Mouse (Mus musculus): Measurements from ENCODE around the gene Clec4f. TPM values are rescaled to one million over a fixed set of nuclear protein-coding genes. Genes with fewer than 3 reads are reported as not detected.
"Not testable (repeated sequence)": the region's sequence is repeated elsewhere in the genome, so short reads cannot be mapped to it uniquely, and the experiment has no call there.

Gene Clec4f
- polyA plus RNA-seq, 1 experiment from 2014 or later: 0.19 TPM

DNA sequence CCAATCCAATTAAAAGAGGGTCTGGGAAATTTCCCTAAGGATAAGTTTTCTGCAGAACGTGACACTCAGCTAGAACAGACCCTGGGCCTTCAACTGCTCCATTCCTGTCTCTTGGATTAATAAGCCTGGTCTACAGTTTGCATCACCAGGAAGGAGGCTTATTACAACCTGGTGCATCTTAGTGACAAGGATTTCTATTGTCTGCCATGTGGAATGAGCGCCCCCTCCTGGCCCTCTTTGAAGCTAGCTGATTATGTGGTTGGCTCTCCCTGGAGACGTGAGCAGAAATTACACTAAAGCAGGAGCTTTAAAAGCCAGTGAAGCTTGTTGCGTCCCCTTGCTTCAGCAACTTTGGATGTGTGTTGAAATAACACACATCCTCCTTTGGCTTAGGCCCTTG, 17.4 kb upstream of the Clec4f start:
- Histone ChIP-seq H3K36me3 (ENCODE audit: control insufficient read depth, insufficient read depth, low read length) (no peaks in the 10 kb centered on the region), H3K4me2 (no peak overlapping the region), H3K27ac (ENCODE audit: low read depth, low read length) (no peak overlapping the region), H3K9ac (ENCODE audit: low read depth, low read length) (no peak overlapping the region), H3K27me3 (ENCODE audit: control insufficient read depth, insufficient read depth, low read length) (no peaks in the 10 kb centered on the region), H3K4me1 (ENCODE audit: control insufficient read depth, insufficient read depth, low read length) (no peaks in the 10 kb centered on the region), H3K9me3 (replicated peaks; ENCODE audit: control insufficient read depth, low read length) (no peaks in the 10 kb centered on the region), H3K4me3 (ENCODE audit: low read depth, low read length) (no peak overlapping the region)
- no peak for ATAC-seq (replicated peaks; ENCODE audit: insufficient number of reproducible peaks, low FRiP score, low TSS enrichment)
- 5% methylated on average over 4 of the region's 4 CpGs for WGBS (ENCODE audit: insufficient replicate concordance)

- no peaks in the 10 kb centered on the region for H3K27me3 ChIP-seq (ENCODE audit: control insufficient read depth, insufficient read depth, low read length)
- H3K4me1 ChIP-seq (ENCODE audit: control insufficient read depth, insufficient read depth, low read length): no peaks in the 10 kb centered on the region
- H3K4me2 ChIP-seq: no peak overlapping the region
- H3K36me3 ChIP-seq (ENCODE audit: control insufficient read depth, insufficient read depth, low read length): no peaks in the 10 kb centered on the region
- H3K9ac ChIP-seq (ENCODE audit: low read depth, low read length): no peak overlapping the region
- 80% methylated on average over 2 of the region's 2 CpGs for WGBS (ENCODE audit: insufficient replicate concordance)
- H3K27ac ChIP-seq (ENCODE audit: low read depth, low read length): no peak overlapping the region
- H3K4me3 ChIP-seq (ENCODE audit: low read depth, low read length): no peak overlapping the region
- no peak for ATAC-seq (replicated peaks; ENCODE audit: insufficient number of reproducible peaks, low FRiP score, low TSS enrichment)
- no peaks in the 10 kb centered on the region for H3K9me3 ChIP-seq (replicated peaks; ENCODE audit: control insufficient read depth, low read length)
These were observed 9.0 kb upstream of the Clec4f start for GRCm38 (mm10) chr6:83665009-83665408.

- Histone ChIP-seq H3K4me1 (ENCODE audit: control insufficient read depth, insufficient read depth, low read length) (no peaks in the 10 kb centered on the region), H3K36me3 (ENCODE audit: control insufficient read depth, insufficient read depth, low read length) (no peaks in the 10 kb centered on the region), H3K4me3 (ENCODE audit: low read depth, low read length) (no peak overlapping the region), H3K27me3 (ENCODE audit: control insufficient read depth, insufficient read depth, low read length) (no peaks in the 10 kb centered on the region), H3K9ac (ENCODE audit: low read depth, low read length) (no peak overlapping the region), H3K9me3 (replicated peaks; ENCODE audit: control insufficient read depth, low read length) (no peaks in the 10 kb centered on the region), H3K27ac (ENCODE audit: low read depth, low read length) (no peak overlapping the region), H3K4me2 (no peak overlapping the region)
- no peak for ATAC-seq (replicated peaks; ENCODE audit: insufficient number of reproducible peaks, low FRiP score, low TSS enrichment)
- WGBS (ENCODE audit: insufficient replicate concordance): 68% methylated on average over 4 of the region's 4 CpGs
These were observed 4.8 kb upstream of the Clec4f start for GRCm38 (mm10) chr6:83660821-83661220.

- 84% methylated on average over 10 of the region's 10 CpGs for WGBS (ENCODE audit: insufficient replicate concordance)
- no peak overlapping the region for H3K27ac ChIP-seq (ENCODE audit: low read depth, low read length)
These were observed 9.3 kb downstream of the Clec4f start for GRCm38 (mm10) chr6:83646715-83647114.

GRCm38 (mm10) chr6:83635329-83635728, 20.7 kb downstream of the Clec4f start:
- Histone ChIP-seq H3K27ac (ENCODE audit: low read depth, low read length) (no peak overlapping the region), H3K9me3 (replicated peaks; ENCODE audit: control insufficient read depth, low read length) (no peaks in the 10 kb centered on the region), H3K27me3 (ENCODE audit: control insufficient read depth, insufficient read depth, low read length) (no peaks in the 10 kb centered on the region), H3K4me2 (no peak overlapping the region), H3K36me3 (ENCODE audit: control insufficient read depth, insufficient read depth, low read length) (no peaks in the 10 kb centered on the region), H3K4me3 (ENCODE audit: low read depth, low read length) (no peak overlapping the region), H3K4me1 (ENCODE audit: control insufficient read depth, insufficient read depth, low read length) (peaks cover 6% of the 10 kb centered on the region; the same call in 1 of the 2 replicates), H3K9ac (ENCODE audit: low read depth, low read length) (no peak overlapping the region)
- ATAC-seq (replicated peaks; ENCODE audit: insufficient number of reproducible peaks, low FRiP score, low TSS enrichment): no peak
- 84% methylated on average over 1 of the region's 1 CpGs for WGBS (ENCODE audit: insufficient replicate concordance)

More at GRCm38 (mm10) chr6:83646715-83647114, 9.3 kb downstream of the Clec4f start:
- Histone ChIP-seq H3K27me3 (ENCODE audit: control insufficient read depth, insufficient read depth, low read length) (no peaks in the 10 kb centered on the region), H3K4me1 (ENCODE audit: control insufficient read depth, insufficient read depth, low read length) (no peaks in the 10 kb centered on the region), H3K9me3 (replicated peaks; ENCODE audit: control insufficient read depth, low read length) (no peaks in the 10 kb centered on the region), H3K4me2 (no peak overlapping the region), H3K4me3 (ENCODE audit: low read depth, low read length) (no peak overlapping the region), H3K9ac (ENCODE audit: low read depth, low read length) (no peak overlapping the region), H3K36me3 (ENCODE audit: control insufficient read depth, insufficient read depth, low read length) (no peaks in the 10 kb centered on the region)
- no peak for ATAC-seq (replicated peaks; ENCODE audit: insufficient number of reproducible peaks, low FRiP score, low TSS enrichment)

DNA sequence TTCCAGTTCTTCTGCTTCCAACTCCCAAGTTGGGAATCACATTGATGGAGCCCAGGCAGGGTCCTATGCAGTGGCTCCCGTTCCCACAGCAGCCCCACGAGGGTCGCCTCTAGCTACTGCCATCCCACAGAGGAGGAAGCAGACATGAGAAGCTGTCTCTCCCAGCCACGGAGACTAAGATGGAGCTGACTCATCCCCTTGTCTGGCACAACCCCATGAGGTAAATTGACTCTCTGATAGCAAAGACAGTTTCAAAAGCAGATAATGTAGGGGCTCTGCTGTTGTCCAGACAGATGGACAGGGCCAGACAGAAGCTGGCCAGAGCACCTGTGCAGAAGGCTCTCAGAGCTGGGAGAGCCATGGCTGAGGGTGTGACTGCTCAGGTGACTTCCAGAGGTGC, 21.4 kb downstream of the Clec4f start:
- ATAC-seq (replicated peaks; ENCODE audit: insufficient number of reproducible peaks, low FRiP score, low TSS enrichment); H3K27me3 ChIP-seq (ENCODE audit: control insufficient read depth, insufficient read depth, low read length); H3K9ac ChIP-seq (ENCODE audit: low read depth, low read length); H3K4me1 ChIP-seq (ENCODE audit: control insufficient read depth, insufficient read depth, low read length); H3K27ac ChIP-seq (ENCODE audit: low read depth, low read length); H3K4me3 ChIP-seq (ENCODE audit: low read depth, low read length); H3K9me3 ChIP-seq (replicated peaks; ENCODE audit: control insufficient read depth, low read length); H3K36me3 ChIP-seq (ENCODE audit: control insufficient read depth, insufficient read depth, low read length); H3K4me2 ChIP-seq: not testable (repeated sequence)
- WGBS (ENCODE audit: insufficient replicate concordance): 25% methylated on average over 4 of the region's 4 CpGs

DNA sequence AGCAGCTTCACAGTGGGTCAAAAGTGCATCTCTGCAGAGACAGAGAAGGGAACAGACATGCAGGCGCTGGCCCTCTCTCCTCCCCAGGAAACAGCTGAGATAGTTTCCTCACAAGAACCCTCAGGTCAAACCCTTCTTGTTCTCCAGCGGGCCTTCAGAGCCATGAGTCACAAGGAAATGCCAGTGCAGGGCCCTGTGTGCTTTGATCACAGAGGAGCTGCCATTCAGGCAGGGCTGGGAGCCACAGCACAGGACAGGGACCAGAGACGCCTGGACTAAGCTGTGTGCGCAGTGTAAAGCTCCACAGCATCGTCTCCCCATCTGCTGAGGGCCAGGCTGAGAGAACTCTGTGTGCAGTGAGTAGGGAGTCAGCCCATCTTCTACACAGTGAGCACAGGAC, 21.9 kb downstream of the Clec4f start:
- H3K4me3 ChIP-seq (ENCODE audit: low read depth, low read length); H3K27ac ChIP-seq (ENCODE audit: low read depth, low read length); H3K36me3 ChIP-seq (ENCODE audit: control insufficient read depth, insufficient read depth, low read length); H3K4me1 ChIP-seq (ENCODE audit: control insufficient read depth, insufficient read depth, low read length); H3K27me3 ChIP-seq (ENCODE audit: control insufficient read depth, insufficient read depth, low read length); H3K4me2 ChIP-seq; H3K9ac ChIP-seq (ENCODE audit: low read depth, low read length); H3K9me3 ChIP-seq (replicated peaks; ENCODE audit: control insufficient read depth, low read length): not testable (repeated sequence)
- WGBS (ENCODE audit: insufficient replicate concordance): 26% methylated on average over 5 of the region's 5 CpGs
- ATAC-seq (replicated peaks; ENCODE audit: insufficient number of reproducible peaks, low FRiP score, low TSS enrichment): peak; percentile 46; the same call in 1 of the 2 replicates

DNA sequence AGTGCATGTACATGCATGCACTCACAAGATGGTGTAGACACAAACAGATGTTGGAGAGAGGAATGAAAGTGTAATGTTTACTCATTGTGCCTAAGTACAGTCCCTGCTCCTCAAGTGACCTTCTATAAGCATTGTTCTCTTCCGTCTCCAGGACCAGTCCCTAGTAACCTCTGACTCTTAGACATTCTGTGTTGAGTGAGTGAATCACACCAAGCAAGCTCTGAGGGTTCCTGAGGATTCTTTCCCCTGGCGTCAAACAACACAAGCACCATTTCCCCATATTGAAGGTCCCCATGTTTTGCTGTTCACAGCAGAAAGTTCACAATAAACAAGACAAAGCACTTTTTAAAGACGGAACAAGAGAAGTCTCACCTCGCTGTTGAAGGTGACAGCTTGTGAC, 24.2 kb downstream of the Clec4f start:
- WGBS (ENCODE audit: insufficient replicate concordance): 76% methylated on average over 4 of the region's 4 CpGs
- H3K4me1 ChIP-seq (ENCODE audit: control insufficient read depth, insufficient read depth, low read length): peaks cover 6% of the 10 kb centered on the region; the same call in 1 of the 2 replicates
- H3K4me2 ChIP-seq: no peak overlapping the region
- no peak overlapping the region for H3K9ac ChIP-seq (ENCODE audit: low read depth, low read length)
- H3K9me3 ChIP-seq (replicated peaks; ENCODE audit: control insufficient read depth, low read length): no peaks in the 10 kb centered on the region
- no peak overlapping the region for H3K4me3 ChIP-seq (ENCODE audit: low read depth, low read length)
- no peaks in the 10 kb centered on the region for H3K27me3 ChIP-seq (ENCODE audit: control insufficient read depth, insufficient read depth, low read length)
- no peaks in the 10 kb centered on the region for H3K36me3 ChIP-seq (ENCODE audit: control insufficient read depth, insufficient read depth, low read length)
- no peak overlapping the region for H3K27ac ChIP-seq (ENCODE audit: low read depth, low read length)
- ATAC-seq (replicated peaks; ENCODE audit: insufficient number of reproducible peaks, low FRiP score, low TSS enrichment): no peak

DNA sequence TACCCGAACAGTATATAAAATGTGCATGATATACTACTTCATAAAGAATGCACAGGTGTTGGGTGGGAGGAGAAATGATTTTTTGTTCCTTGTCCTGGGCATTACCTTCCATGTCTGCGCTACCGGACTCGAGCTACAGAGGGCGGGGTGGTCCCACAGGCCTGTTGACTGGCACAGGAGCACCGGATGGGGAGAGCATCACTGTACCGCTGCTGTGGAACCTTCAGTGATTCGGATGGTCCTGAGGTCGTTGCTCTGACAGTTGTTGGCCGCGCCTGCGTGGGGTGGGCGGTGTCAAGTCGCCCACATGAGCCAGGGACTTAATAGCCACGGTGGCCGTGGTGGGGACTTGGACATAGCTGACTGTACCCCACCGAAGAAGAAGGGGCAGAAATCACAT, 29.2 kb downstream of the Clec4f start:
- H3K4me2 ChIP-seq: no peak overlapping the region
- H3K4me3 ChIP-seq (ENCODE audit: low read depth, low read length): no peak overlapping the region
- no peak overlapping the region for H3K27ac ChIP-seq (ENCODE audit: low read depth, low read length)
- no peaks in the 10 kb centered on the region for H3K9me3 ChIP-seq (replicated peaks; ENCODE audit: control insufficient read depth, low read length)
- 53% methylated on average over 17 of the region's 17 CpGs for WGBS (ENCODE audit: insufficient replicate concordance)
- H3K9ac ChIP-seq (ENCODE audit: low read depth, low read length): no peak overlapping the region
- H3K36me3 ChIP-seq (ENCODE audit: control insufficient read depth, insufficient read depth, low read length): no peaks in the 10 kb centered on the region
- ATAC-seq (replicated peaks; ENCODE audit: insufficient number of reproducible peaks, low FRiP score, low TSS enrichment): no peak
- H3K27me3 ChIP-seq (ENCODE audit: control insufficient read depth, insufficient read depth, low read length): no peaks in the 10 kb centered on the region
- no peaks in the 10 kb centered on the region for H3K4me1 ChIP-seq (ENCODE audit: control insufficient read depth, insufficient read depth, low read length)
